In genomic region chr9:45534472-45534988, GRCm38 (mm10) we compare ENCODE assay signal across 13 mouse cellular contexts.
DNase-seq lines count a peak whose midpoint lies in the region; ATAC-seq and TF ChIP-seq lines count a peak whose summit lies in the region.
"Had no signal": no experiment of that assay in that cellular context is flagged by ENCODE, and none has a peak within 500 bp of the region (broad histone marks: within the 10 kb centered on the region; RNA-seq: fewer than 3 reads in every experiment).

No protein-coding gene starts in this region.

- 0 out of 2 replicates have a peak, but pooled peaks cover 4% of the 10 kb centered on the region for H3K27me3 ChIP-seq in kidney, embryonic 15.5 days
- no peaks in the 10 kb centered on the region for H3K27me3 ChIP-seq in Patski
- no peaks in the 10 kb centered on the region for H3K27me3 ChIP-seq in forebrain, embryonic 14.5 days (replicated peaks; ENCODE audit: control insufficient read depth, insufficient read depth, low read length)
- no peaks in the 10 kb centered on the region for H3K27me3 ChIP-seq in midbrain, embryonic 13.5 days

- no peaks in the 10 kb centered on the region for H3K9me3 ChIP-seq in kidney, embryonic 15.5 days (replicated peaks)
- no peaks in the 10 kb centered on the region for H3K9me3 ChIP-seq in forebrain, embryonic 14.5 days (replicated peaks; ENCODE audit: control insufficient read depth, low read length)
- H3K9me3 ChIP-seq in midbrain, embryonic 13.5 days = no peaks in the 10 kb centered on the region
- H3K9me3 ChIP-seq: megakaryocyte, embryonic 14.5 days had no signal

- 44% methylated on average over 8 of the region's 8 CpGs for WGBS in kidney, embryonic 15.5 days
- 72% methylated on average over 8 of the region's 8 CpGs for WGBS in forebrain, embryonic 14.5 days
- WGBS in midbrain, embryonic 13.5 days = 55% methylated on average over 8 of the region's 8 CpGs

- no peak overlapping the region for H3K4me2 ChIP-seq in kidney, embryonic 15.5 days
- no peak overlapping the region for H3K4me2 ChIP-seq in forebrain, embryonic 14.5 days (ENCODE audit: low read length)
- H3K4me2 ChIP-seq in midbrain, embryonic 13.5 days (replicated peaks) = no peak overlapping the region

- CTCF ChIA-PET in Patski (lab: Charles Lee) = no interaction called here

- POLR2A ChIA-PET in Patski (lab: Charles Lee) = no interaction called here

- H3K4me1 ChIP-seq in kidney, embryonic 15.5 days = peaks cover 18% of the 10 kb centered on the region
- H3K4me1 ChIP-seq in forebrain, embryonic 14.5 days (ENCODE audit: control insufficient read depth, insufficient read depth, low read length) = peaks cover 6% of the 10 kb centered on the region
- peaks cover 46% of the 10 kb centered on the region for H3K4me1 ChIP-seq in midbrain, embryonic 13.5 days (replicated peaks)
- H3K4me1 ChIP-seq: megakaryocyte, embryonic 14.5 days had no signal

- ATAC-seq in kidney, embryonic 15.5 days (replicated peaks; ENCODE audit: low FRiP score) = 0 out of 2 replicates have a peak, but pooled peaks have one; percentile 30
- ATAC-seq in Patski = peak; percentile 80
- peak; percentile 47; the same call in 1 of the 2 replicates for ATAC-seq in forebrain, embryonic 14.5 days
- 0 out of 2 replicates have a peak, but pooled peaks have one; percentile 41 for ATAC-seq in midbrain, embryonic 13.5 days
- no peak for ATAC-seq in CD4-positive, CD25-positive, alpha-beta regulatory T cell, adult 4 months
- ATAC-seq: liver, postnatal 0 days had no signal

- H3K4me3 ChIP-seq in kidney, embryonic 15.5 days (replicated peaks) = no peak overlapping the region
- H3K4me3 ChIP-seq in forebrain, embryonic 14.5 days (ENCODE audit: low read depth, low read length) = no peak overlapping the region
- H3K4me3 ChIP-seq in midbrain, embryonic 13.5 days (replicated peaks) = no peak overlapping the region
- H3K4me3 ChIP-seq: megakaryocyte, embryonic 14.5 days had no signal

- H3K27ac ChIP-seq in kidney, embryonic 15.5 days = no peak overlapping the region
- H3K27ac ChIP-seq in forebrain, embryonic 14.5 days (ENCODE audit: low read depth, low read length) = no peak overlapping the region; the same call in 1 of the 2 replicates
- peak overlapping the region; percentile 39; the same call in 1 of the 2 replicates for H3K27ac ChIP-seq in midbrain, embryonic 13.5 days

- DNase-seq in kidney, postnatal 14 days = no peak
- peak; percentile 24 for DNase-seq in Patski (ENCODE audit: low read depth, low spot score)
- no peak for DNase-seq in forebrain, embryonic 14.5 days (ENCODE audit: low spot score)
- DNase-seq in gastrocnemius, postnatal 4 days (ENCODE audit: low spot score in 2 of 2) = no peak
- no peak for DNase-seq in thymus, postnatal 25 days
- DNase-seq: adrenal gland, postnatal 10 days; heart, adult 18-20 months; heart, postnatal 36 days; liver, postnatal 0 days had no signal

- H3K36me3 ChIP-seq in kidney, embryonic 15.5 days = no peaks in the 10 kb centered on the region
- H3K36me3 ChIP-seq in forebrain, embryonic 14.5 days (ENCODE audit: control insufficient read depth, insufficient read depth, low read length) = no peaks in the 10 kb centered on the region
- no peaks in the 10 kb centered on the region for H3K36me3 ChIP-seq in midbrain, embryonic 13.5 days

- H3K9ac ChIP-seq in kidney, embryonic 15.5 days = no peak overlapping the region
- no peak overlapping the region for H3K9ac ChIP-seq in forebrain, embryonic 14.5 days (ENCODE audit: low read length)
- no peak overlapping the region for H3K9ac ChIP-seq in midbrain, embryonic 13.5 days (replicated peaks)
- H3K9ac ChIP-seq: liver, postnatal 0 days had no signal

- in situ Hi-C loops in Patski (cut with MboI; ENCODE audit: low pct_unique_long_range_greater_than_20kb) = no loop called here

- TF ChIP-seq CTCF in Patski (IDR thresholded peaks at IDR 0.05) = no peak
